Mouse (Mus musculus): ENCODE measurements around the gene Ssr2. TPM values are rescaled to one million over a fixed set of nuclear protein-coding genes. Genes with fewer than 3 reads are reported as not detected.

Ssr2 gene
- total RNA-seq, 1 experiment, result 827 TPM

DNA sequence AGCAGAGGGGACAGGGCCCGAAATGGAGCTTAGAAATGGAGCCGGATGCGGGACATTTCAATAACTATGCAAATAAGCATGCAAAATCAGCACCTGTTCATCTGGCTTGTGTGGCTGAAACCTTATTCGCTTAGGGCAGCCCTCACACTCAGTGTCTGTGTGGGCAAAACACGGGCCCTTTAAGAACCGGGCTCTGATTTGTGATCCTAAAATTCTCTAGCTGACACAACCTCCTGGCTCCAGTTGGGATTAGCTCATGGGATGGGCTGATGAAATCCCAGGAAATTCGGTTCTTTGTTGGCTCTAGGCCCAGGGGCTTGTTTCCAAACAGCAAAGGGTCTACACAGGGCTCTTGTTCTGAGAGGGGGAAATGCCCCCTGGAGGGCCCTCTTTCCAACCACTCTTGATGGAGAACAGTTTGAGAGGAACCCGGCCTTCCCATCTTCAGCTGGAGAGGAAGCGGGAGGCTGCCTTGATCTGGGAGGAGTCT is 40.3 kb downstream of the Ssr2 start:
- H3K27ac ChIP-seq (ENCODE audit: insufficient read depth, low read depth, low read length, poor library complexity, severe bottlenecking), result peak overlapping the region; percentile 50; the same call in 1 of the 2 replicates
- TF ChIP-seq ZNF384 (IDR thresholded peaks at IDR 0.05; ENCODE audit: low read depth, low read length), result no peak
- no peak for TF ChIP-seq MAFK (IDR thresholded peaks at IDR 0.05; ENCODE audit: insufficient read depth, low read depth, low read length)
- no peak for TF ChIP-seq CHD2 (IDR thresholded peaks at IDR 0.05; ENCODE audit: low read depth, low read length)
- TF ChIP-seq HCFC1 (IDR thresholded peaks at IDR 0.05; ENCODE audit: borderline replicate concordance, insufficient read depth, low read length), result no peak
- TF ChIP-seq ZC3H11A (IDR thresholded peaks at IDR 0.05; ENCODE audit: borderline replicate concordance, low read depth, low read length), result no peak
- peaks cover 4% of the 10 kb centered on the region; the same call in 1 of the 2 replicates for H3K36me3 ChIP-seq (ENCODE audit: control insufficient read depth, insufficient read depth, low read length, poor library complexity, severe bottlenecking)
- peak overlapping the region; percentile 63; the same call in 1 of the 2 replicates for H3K9ac ChIP-seq (ENCODE audit: insufficient read depth, low read depth, low read length, poor library complexity, severe bottlenecking)
- H3K9me3 ChIP-seq (ENCODE audit: control insufficient read depth, insufficient read depth, low read depth, low read length), result no peaks in the 10 kb centered on the region
- peaks cover 12 to 24% of the 10 kb centered on the region in 2 experiments for H3K4me1 ChIP-seq (ENCODE audit: control insufficient read depth in 2 of 2, insufficient read depth in 2 of 2, low read length in 2 of 2, poor library complexity in 1 of 2)
- in situ Hi-C loops (cut with MboI; ENCODE audit: low sequenced_read_pairs in 2 of 2, unreplicated experiment in 2 of 2), result no loop called here
- peak overlapping the region; percentile 18 to 52; a peak in 3 of 4 replicates for H3K4me3 ChIP-seq (ENCODE audit: insufficient read depth in 1 of 2, low read depth in 1 of 2, low read length in 2 of 2, poor library complexity in 1 of 2, severe bottlenecking in 1 of 2)
- DNase-seq (ENCODE audit: low read depth, low spot score), result no peak

DNA sequence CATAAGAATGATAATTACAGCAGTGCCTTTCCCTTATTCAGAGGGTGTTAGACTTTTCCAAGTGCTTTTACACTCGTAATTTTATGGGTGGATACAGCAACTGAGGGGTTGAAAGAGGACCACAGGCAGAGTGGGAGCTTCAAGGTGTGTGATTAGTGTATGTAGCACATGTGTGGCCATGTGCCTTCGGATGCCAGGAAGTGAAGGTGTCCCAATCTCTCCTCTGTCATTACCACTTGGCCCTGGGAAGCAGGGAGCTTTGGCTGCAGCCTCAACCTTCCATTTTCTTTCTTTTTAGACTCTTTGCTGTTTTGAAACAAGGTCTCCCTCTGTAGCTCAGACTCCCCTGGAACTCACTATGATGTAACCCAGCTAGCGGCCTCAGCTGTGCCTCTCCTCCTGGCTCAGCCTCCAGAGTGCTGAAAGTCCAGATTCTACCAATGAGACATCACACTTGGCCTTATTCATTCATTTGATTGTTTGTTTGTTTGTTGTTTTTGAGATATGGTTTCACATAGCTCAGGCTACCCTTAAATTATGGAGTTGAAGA is 41.4 kb downstream of the Ssr2 start:
- H3K27ac ChIP-seq (ENCODE audit: insufficient read depth, low read depth, low read length, poor library complexity, severe bottlenecking), result no peak overlapping the region
- in situ Hi-C loops (cut with MboI; ENCODE audit: low sequenced_read_pairs in 2 of 2, unreplicated experiment in 2 of 2), result no loop called here
- no peaks in the 10 kb centered on the region for H3K9me3 ChIP-seq (ENCODE audit: control insufficient read depth, insufficient read depth, low read depth, low read length)
- H3K9ac ChIP-seq (ENCODE audit: insufficient read depth, low read depth, low read length, poor library complexity, severe bottlenecking), result no peak overlapping the region
- peaks cover 12 to 24% of the 10 kb centered on the region in 2 experiments for H3K4me1 ChIP-seq (ENCODE audit: control insufficient read depth in 2 of 2, insufficient read depth in 2 of 2, low read length in 2 of 2, poor library complexity in 1 of 2)
- no peak for DNase-seq (ENCODE audit: low read depth, low spot score)
- TF ChIP-seq HCFC1 (IDR thresholded peaks at IDR 0.05; ENCODE audit: borderline replicate concordance, insufficient read depth, low read length), result no peak
- TF ChIP-seq MAFK (IDR thresholded peaks at IDR 0.05; ENCODE audit: insufficient read depth, low read depth, low read length), result no peak
- no peak for TF ChIP-seq CHD2 (IDR thresholded peaks at IDR 0.05; ENCODE audit: low read depth, low read length)
- TF ChIP-seq ZNF384 (IDR thresholded peaks at IDR 0.05; ENCODE audit: low read depth, low read length), result no peak
- TF ChIP-seq ZC3H11A (IDR thresholded peaks at IDR 0.05; ENCODE audit: borderline replicate concordance, low read depth, low read length), result no peak
- no peak overlapping the region for H3K4me3 ChIP-seq (ENCODE audit: insufficient read depth in 1 of 2, low read depth in 1 of 2, low read length in 2 of 2, poor library complexity in 1 of 2, severe bottlenecking in 1 of 2)
- peaks cover 4% of the 10 kb centered on the region; the same call in 1 of the 2 replicates for H3K36me3 ChIP-seq (ENCODE audit: control insufficient read depth, insufficient read depth, low read length, poor library complexity, severe bottlenecking)

DNA sequence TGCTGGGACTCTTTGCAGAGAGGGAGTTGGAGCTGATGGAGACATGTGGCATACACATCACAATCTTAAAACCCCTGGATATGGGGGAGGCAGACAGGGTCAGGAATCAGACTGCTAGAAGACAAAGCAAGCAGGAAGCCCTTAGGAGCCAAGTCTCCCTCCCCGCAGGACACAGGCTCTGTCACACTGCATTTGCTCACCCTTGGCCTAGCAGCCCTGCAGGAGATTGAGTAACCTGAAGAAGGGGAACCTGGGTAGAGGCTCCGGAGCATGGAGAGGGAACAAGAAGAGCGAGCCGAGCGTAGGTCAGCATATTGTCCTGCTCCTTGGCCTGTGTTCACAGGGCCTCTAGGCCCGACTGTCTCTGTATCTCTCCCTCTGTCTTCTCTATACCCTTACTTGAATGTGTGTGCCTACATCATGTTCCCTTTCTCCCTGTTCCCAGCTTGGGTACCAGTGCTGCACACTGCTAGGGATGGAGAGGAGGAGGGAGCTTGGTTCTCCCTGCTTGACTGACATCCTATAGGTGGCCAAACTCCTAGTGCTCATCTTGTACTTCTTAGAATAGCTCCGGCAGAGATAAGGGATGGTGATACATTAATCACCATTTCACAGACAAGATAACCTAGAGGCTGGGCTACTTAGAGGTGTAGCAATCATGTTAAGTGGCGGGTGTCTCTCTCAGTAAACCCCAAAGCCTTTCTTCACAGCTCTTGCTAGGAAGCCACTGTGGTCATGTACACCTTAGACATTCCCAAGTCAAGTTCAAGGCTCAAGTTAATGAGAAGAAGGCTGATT is 42.6 kb downstream of the Ssr2 start:
- TF ChIP-seq HCFC1 (IDR thresholded peaks at IDR 0.05; ENCODE audit: borderline replicate concordance, insufficient read depth, low read length), result no peak
- no peak for TF ChIP-seq ZC3H11A (IDR thresholded peaks at IDR 0.05; ENCODE audit: borderline replicate concordance, low read depth, low read length)
- no peak for TF ChIP-seq CHD2 (IDR thresholded peaks at IDR 0.05; ENCODE audit: low read depth, low read length)
- no peak for TF ChIP-seq MAFK (IDR thresholded peaks at IDR 0.05; ENCODE audit: insufficient read depth, low read depth, low read length)
- no peak for TF ChIP-seq ZNF384 (IDR thresholded peaks at IDR 0.05; ENCODE audit: low read depth, low read length)
- DNase-seq (ENCODE audit: low read depth, low spot score), result no peak
- Histone ChIP-seq H3K36me3 (ENCODE audit: control insufficient read depth, insufficient read depth, low read length, poor library complexity, severe bottlenecking) (peaks cover 4% of the 10 kb centered on the region; the same call in 1 of the 2 replicates), H3K27ac (ENCODE audit: insufficient read depth, low read depth, low read length, poor library complexity, severe bottlenecking) (no peak overlapping the region), H3K4me3 (ENCODE audit: insufficient read depth in 1 of 2, low read depth in 1 of 2, low read length in 2 of 2, poor library complexity in 1 of 2, severe bottlenecking in 1 of 2) (no peak overlapping the region), H3K9ac (ENCODE audit: insufficient read depth, low read depth, low read length, poor library complexity, severe bottlenecking) (no peak overlapping the region), H3K9me3 (ENCODE audit: control insufficient read depth, insufficient read depth, low read depth, low read length) (no peaks in the 10 kb centered on the region), H3K4me1 (ENCODE audit: control insufficient read depth in 2 of 2, insufficient read depth in 2 of 2, low read length in 2 of 2, poor library complexity in 1 of 2) (peaks cover 15 to 24% of the 10 kb centered on the region in 2 experiments)
- in situ Hi-C loops (cut with MboI; ENCODE audit: low sequenced_read_pairs in 2 of 2, unreplicated experiment in 2 of 2), result no loop called here

DNA sequence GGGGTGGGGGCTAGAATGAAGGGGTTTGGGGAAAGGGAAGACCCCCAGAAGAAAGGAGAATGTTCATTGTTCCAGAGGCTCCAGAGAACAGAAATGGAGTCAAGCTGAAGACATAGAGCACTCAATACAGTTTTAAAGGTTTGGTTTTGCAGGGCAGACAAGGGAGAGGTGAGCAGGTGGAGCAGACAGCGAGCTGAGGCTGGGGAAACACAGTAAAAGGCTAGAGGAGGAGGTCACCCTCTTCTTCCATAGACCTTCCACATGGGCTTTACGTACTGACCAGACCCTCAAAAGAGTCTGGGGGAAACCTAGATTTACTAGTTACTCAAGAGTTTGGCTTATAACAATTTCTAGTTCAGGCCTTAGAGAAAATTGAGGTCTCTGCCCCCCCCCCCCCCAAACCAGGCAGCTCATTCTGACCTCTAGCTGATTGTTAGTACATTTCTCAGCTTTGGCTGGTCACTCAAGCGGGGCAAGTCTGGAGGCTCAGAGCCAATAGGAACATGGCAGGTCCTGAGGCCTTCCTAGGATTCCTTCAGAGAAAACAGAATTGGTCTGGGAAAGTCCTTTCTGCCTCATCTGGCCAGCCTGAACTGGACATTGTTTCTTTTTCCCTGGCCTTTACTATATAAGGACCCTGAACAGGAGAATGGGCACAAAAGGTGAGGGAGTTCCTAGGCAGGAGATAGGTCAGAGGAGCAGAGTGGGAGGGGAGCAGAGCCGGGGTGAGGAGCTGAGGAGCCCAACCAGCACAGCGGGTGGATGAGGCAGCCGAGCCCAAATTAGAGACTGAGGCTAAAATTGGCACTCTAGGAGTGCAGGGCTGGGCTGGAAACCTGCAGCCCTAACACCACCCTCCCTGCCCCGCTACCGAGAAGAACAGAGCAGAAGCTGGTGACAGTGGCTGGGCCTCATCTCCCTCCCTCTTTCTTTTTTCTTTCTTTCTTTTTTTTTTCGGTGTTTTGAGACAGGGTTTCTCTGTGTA is 43.7 kb downstream of the Ssr2 start:
- Histone ChIP-seq H3K27ac (ENCODE audit: insufficient read depth, low read depth, low read length, poor library complexity, severe bottlenecking) (no peak overlapping the region), H3K4me3 (ENCODE audit: insufficient read depth in 1 of 2, low read depth in 1 of 2, low read length in 2 of 2, poor library complexity in 1 of 2, severe bottlenecking in 1 of 2) (no peak overlapping the region), H3K4me1 (ENCODE audit: control insufficient read depth in 2 of 2, insufficient read depth in 2 of 2, low read length in 2 of 2, poor library complexity in 1 of 2) (peaks cover 18 to 31% of the 10 kb centered on the region in 2 experiments), H3K9me3 (ENCODE audit: control insufficient read depth, insufficient read depth, low read depth, low read length) (no peaks in the 10 kb centered on the region), H3K36me3 (ENCODE audit: control insufficient read depth, insufficient read depth, low read length, poor library complexity, severe bottlenecking) (peaks cover 4% of the 10 kb centered on the region; the same call in 1 of the 2 replicates), H3K9ac (ENCODE audit: insufficient read depth, low read depth, low read length, poor library complexity, severe bottlenecking) (no peak overlapping the region)
- no peak for DNase-seq (ENCODE audit: low read depth, low spot score)
- TF ChIP-seq ZNF384 (IDR thresholded peaks at IDR 0.05; ENCODE audit: low read depth, low read length) (no peak), MAFK (IDR thresholded peaks at IDR 0.05; ENCODE audit: insufficient read depth, low read depth, low read length) (no peak), ZC3H11A (IDR thresholded peaks at IDR 0.05; ENCODE audit: borderline replicate concordance, low read depth, low read length) (no peak), HCFC1 (IDR thresholded peaks at IDR 0.05; ENCODE audit: borderline replicate concordance, insufficient read depth, low read length) (no peak), CHD2 (IDR thresholded peaks at IDR 0.05; ENCODE audit: low read depth, low read length) (no peak)
- in situ Hi-C loops (cut with MboI; ENCODE audit: low sequenced_read_pairs in 2 of 2, unreplicated experiment in 2 of 2), result no loop called here

Measured in ES-E14 (cell line).